Mouse (Mus musculus): Measurements from ENCODE around the gene Zcchc8.

GRCm38 (mm10) chr5:123720328-123721311, at the start of gene Zcchc8:
- TF ChIP-seq CTCF (IDR thresholded peaks at IDR 0.05 in 2 of 3, conservative IDR thresholded peaks at IDR 0.05 in 1 of 3; ENCODE audit: control insufficient read depth in 1 of 3, insufficient read depth in 1 of 3, low read depth in 2 of 3, low read length in 3 of 3, poor library complexity in 1 of 3, severe bottlenecking in 1 of 3), result no peak
- peak; percentile 80 to 85 for TF ChIP-seq POLR2A (IDR thresholded peaks at IDR 0.05; ENCODE audit: control insufficient read depth in 1 of 2, insufficient read depth in 1 of 2, low read depth in 1 of 2, low read length in 2 of 2, poor library complexity in 1 of 2)

All from MEL (cell line).